Mouse (Mus musculus): ENCODE data around the gene Gm20388.

Gm20388 gene

DNA sequence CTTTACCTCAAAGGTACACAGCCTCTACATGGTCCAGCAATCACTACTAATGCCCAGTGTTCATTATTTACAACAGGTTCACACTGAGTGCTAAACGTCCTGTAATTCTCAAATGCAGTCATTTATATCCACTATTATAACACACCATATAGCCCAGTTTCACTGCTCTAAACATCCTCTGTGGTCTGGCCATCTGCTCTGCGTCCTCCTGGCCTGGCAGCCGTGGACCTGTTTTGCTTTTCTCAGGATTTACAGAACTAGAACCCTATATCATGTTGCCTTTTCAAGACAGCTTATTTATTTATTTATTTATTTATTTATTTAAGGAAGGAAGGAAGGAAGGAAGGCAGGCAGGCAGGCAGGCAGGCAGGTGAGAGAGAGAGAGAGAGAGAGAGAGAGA, 3017.2 kb downstream of the Gm20388 start:
- DNase-seq, result no peak

DNA sequence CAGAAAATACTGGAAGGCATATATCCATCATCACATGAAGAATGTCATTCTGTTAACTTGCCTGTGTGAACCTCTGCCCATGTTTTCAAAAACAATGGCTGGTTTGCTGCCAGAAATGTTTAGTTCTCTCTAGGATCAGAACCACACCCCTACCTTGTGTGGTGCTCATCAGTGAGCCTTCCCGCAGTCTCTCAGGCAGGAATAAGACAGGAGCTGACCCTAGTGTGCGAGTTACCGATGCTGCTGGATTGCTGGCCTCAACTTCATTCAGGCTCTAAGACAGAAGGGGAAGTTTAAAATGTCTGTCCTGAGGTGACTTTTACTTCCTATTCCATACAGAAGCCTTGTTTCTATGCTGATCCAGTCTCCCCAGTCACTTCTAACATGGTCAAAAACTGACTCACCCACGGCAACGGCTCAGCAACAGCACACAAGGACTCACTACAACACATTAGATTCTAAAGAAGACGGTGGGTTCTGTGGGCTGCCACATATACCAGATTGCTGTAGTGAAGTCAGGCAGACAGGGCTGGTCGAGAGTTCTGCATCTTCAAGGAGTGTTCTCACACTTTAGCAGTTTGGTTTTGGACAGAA, 3018.1 kb downstream of the Gm20388 start:
- DNase-seq, result no peak

DNA sequence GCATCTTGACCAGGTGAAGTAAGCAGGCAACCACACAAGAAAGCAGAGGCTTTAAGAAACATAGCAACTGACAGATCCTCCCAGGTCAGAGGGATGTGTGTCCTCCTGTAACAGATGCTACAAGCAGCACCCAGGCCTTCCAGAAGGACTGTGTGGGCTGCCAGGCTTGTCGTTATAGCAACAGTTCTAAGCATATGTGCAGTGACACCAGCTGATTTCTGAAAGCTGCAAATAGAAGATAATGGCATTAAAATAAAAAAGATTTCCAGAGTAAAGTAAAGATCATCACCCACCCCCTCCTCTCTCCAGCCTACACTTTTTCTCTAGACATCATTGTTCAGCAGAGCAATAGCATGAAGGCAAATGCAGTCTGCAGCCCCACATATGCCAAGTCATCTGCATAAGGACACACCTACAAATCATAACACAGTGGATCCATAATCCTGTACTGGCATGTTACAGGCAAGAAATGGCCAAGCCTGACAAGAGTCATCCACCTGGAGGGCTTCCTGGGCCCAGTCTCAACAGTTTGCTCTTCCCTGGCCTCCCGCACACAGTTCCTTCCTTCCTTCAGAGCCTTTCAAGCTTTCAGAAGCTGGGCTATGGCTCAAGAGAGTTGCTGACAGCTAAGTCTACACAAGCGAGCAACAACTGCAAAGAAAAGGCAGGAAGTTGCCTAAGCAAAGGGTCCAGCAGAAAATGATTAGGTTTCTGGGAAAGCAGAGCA, 3021.4 kb downstream of the Gm20388 start:
- DNase-seq, result no peak

DNA sequence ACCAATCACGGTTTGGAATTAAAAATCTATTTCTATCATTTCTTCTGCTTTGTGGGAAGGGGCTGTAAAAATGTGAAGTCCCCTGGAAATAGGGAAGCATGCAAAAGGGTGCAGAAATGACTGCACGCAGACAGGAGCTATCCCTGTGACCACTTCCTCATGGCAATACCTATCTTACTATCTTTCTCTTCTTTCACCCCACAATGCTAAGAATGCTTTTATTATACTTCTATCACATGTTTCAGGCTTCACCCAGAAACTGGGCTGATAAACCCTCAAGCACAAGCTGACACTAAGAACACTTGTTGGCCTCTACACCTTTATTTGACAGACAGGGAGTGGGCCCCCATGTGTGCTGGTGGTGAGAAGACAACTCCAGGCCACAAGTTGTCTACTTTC, 3021.9 kb downstream of the Gm20388 start:
- DNase-seq, result no peak

DNA sequence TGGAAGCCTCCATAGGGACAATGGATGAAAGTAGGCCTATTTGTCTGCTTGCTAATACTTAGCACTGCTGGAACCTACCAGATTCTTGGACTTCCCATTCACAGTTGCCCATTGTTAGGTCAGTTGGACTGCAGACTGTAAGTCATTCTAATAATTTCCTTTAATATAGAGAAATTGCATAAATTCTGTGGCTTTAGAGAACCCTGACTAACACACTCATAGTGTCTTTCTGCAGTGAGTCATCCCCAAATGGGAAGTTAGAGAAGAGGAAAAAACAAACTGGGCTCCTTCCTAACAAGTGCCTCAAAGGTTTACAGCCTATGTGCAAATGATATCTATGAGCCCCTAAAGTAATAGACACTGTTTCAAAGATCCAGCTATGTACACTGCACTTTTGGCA, 3023.3 kb downstream of the Gm20388 start:
- no peak for DNase-seq

DNA sequence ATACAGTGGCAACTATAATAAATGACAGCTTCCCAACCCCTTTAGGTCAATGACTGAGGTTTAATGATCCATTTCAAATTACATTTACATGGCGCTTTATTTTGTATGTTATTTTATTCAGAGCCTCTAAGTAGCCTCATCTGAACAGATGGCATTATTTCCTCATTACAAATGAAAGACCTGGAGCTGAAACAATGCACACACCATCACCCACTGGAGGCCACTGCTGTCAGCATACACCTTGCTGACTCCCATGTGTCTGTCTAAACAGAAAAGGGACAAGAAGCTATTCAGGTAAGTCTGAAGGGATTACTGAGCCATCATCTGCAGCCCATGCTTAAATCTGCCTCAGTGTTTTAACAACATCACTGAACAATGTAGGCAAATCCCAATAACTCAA, 3024.5 kb downstream of the Gm20388 start:
- no peak for DNase-seq

DNA sequence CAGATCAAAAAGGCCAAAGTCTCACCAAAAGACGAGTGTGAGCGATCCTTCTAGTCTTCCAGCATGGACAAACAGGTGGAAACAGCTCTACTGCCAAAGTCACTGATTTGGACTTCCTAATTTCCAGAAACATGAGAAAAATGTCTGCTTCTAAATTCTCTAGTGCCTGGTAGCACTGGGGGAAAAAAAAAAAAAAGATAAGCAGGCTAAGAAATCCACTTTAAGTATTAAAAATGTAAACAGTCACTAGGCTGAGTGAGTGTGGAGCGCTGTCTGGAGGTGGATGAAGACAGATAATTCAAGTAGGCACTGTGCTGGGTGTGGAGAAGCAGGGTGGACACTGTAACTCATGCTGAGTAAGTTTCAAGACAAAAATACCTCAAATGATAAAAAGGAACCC, 3025.3 kb downstream of the Gm20388 start:
- no peak for DNase-seq

DNA sequence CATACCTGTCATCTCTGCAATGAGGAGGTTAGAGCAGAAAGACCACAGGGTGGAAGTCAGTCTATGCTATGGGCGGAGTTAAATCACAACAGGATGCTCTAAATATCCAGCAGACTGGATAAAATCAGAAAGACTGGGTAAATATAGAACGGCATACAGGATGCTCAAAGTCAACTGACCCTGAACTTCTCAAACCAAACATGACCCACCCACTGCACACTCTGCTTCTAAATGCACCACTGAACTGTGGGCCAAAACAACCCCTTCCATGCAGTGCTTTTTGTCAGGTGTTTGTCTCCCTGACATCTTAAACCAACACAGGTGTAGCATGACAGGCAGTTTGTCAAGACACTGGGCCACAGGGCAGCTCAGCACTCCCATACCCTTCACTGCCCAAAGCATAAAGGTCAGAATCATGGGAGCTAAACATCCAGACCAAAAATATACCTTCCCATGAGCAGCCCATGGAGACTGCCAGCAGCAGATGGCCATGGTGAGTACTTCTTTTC, 3027.0 kb downstream of the Gm20388 start:
- no peak for DNase-seq

DNA sequence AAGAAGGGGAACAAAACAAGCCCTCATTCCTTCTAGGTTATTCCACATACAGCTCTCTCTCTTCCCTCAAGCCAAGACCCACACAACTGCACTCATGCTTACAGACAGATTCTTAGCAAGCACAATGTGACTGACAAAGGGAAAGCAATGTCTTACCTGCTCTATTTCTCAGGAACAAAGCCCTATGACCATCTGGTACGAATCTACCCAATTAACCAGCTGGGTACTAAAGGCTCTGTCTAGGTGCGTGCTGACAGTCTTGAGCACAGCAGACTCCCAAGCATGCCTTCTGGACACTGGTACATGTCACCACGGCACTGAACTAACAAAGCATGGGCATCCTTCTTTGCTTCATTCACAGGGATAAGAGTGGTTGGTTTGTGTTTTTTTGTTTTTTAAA, 3027.5 kb downstream of the Gm20388 start:
- no peak for DNase-seq

DNA sequence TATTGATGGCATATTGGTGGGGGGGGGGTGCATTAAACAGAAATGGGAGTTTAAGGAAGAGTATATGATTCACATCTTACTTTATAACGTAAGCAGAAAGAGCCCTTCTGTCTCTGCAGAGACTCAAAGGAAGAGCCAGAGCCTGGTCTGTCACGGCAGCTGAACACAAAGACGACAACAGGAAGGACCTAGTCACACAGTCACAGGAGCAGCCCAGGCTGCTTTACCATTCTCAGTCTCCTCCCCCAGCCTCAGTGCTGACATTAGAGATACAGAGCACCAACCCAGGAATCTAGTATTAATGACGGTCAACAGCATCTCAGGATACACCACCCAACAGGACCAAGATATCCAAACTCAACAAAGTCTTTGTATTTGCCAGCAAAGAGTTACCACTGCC, 3027.9 kb downstream of the Gm20388 start:
- peak; percentile 19 to 50 for DNase-seq

DNA sequence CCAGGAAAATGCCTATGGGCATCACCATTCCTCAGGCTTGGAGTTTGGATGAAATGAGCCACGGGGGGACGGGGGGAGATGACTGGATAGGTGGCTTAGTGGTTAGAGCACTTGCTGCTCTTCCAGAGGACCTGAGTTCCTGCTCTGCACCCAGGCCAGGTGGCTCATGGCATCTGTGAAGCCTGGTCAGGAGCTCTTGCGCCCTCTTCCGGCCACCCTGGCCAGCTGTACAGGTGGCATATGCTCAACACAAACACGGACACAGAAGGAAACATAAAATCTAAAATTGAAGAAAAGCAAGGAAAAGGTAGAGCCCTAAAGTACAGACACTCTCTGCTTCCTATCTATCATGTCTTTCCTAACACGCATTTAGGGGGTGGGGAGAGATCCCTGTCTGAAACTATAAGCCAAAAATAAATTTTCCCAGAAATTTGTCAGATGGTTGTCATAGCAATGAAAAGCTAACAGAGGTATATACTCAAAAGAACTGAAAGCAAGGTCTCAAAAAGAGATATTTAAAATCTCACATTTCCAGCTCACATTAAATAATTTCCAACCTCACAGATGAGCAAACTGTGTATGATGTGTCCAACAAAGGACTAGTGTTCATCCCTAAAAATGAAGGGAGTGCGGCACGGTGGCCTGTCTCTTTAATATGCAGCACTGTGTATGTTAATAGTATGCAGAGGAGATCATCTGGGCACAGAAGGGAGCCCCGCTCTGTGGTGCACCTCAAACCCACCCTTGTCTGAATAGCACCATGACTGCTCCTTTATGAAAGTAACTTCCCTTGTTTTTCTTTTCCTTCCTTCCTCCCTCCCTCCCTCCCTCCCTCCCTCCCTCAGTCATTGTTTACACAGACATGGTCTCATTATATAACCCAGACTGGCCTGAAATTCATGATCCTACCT, 3032.4 kb downstream of the Gm20388 start:
- DNase-seq, result peak in 1 of 2 experiments; percentile 29

DNA sequence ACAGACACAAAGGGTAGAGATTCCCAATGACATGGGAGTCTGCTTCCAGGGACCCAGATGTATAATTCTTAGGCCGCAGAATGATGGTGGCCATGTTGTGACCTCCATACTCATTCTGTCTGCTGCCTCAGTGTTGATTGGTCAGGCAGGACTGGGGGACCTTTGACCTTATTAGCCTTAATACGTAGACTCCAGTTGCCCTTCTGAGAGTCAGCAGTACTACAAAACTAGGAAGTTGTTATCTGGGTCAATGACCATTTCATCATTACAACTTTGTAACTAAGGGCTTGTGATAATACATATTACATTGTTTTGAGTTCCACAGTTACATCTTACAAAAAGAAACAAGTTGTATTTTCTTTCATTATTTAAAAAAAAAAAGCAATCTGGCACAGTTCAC, 3035.1 kb downstream of the Gm20388 start:
- DNase-seq, result no peak

DNA sequence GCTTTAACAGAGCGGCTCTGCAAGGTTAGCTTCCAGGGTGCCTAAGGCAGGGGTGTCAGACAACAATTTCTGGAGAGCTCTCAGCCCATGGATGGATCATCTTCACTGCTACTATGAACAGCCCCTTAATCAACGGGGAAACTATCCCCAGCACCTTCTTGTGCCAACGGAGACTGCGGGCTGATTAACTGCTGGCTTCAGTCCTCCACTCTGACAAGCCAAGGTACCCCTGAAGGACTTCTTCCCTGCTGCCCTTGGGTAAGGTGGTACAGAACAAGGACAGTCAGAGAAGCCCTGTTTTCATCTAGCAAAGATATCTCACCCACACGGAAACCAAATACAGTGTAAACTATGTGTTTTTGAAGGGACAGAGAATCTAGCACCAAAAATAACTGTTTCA, 3039.1 kb downstream of the Gm20388 start:
- no peak for DNase-seq

DNA sequence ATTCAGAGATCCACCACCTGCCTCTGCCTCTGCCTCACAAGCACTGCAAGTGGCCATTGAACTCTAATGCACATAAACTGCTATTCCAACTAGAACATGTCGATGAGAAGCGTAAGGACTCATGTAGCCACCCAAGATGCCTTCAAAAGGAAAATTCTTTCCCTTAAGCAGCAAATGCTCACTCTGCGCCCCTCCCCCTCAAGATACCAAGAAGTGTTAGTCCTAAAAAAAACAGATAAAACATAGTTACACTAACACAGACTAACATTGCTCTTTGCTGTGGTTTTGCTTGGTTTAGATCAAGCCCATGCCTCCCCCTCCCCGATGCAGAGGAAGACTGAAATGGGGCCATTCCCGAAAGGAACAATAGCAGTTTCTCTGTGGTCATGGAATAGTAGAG, 3040.8 kb downstream of the Gm20388 start:
- DNase-seq, result peak in 1 of 2 experiments; percentile 17

DNA sequence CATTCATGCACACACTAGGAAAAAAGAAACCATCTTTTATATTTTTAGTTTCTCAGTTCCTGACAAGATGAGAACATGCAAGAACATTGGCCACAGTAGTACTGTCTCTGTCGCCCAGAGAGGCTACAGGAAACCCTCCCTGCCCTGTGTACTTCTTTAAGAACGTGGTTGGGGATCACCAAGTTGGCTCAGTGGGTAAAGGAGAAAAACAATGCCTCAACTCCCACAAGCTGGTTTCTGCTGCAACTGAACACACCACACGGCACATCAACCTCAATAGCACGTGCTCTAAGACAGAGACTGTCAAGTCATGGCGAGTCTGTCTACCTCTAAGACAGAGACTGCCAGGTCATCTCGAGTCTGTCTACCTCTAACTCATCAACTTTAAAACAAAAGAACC, 3042.4 kb downstream of the Gm20388 start:
- peak in 1 of 2 experiments; percentile 15 for DNase-seq

DNA sequence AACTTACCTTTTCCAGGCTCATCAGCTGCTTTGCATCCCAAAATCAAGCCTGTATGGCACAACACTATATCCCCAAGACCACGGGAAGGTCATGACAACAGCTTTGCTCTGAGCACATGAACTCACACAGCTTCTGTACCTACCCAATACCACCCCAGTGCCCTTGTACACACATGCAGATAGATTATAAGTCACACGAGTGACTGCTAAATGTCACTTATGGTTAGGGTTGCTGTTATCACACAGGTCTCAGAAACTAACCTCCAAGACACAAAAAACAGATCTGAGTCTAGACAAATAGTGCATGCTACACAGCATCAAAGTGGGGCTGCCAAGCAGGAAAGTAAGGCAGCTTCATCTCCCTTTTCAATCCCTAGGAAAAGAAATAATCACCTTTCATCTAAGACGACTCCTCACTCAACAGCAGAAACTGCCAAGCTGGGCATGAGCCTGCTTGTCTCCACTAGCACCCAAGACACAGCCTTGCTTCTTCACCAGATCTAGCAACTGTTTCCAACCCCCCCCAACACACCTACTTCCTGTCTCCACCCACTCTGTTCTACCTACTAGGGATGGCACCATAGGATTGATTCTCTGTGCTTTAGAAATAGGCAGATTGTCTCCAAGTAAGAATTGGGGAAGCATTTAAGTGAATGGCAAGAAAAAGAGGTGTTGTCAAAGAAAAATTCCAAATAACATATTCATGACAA, 3043.6 kb downstream of the Gm20388 start:
- peak; percentile 16 to 42 for DNase-seq

DNA sequence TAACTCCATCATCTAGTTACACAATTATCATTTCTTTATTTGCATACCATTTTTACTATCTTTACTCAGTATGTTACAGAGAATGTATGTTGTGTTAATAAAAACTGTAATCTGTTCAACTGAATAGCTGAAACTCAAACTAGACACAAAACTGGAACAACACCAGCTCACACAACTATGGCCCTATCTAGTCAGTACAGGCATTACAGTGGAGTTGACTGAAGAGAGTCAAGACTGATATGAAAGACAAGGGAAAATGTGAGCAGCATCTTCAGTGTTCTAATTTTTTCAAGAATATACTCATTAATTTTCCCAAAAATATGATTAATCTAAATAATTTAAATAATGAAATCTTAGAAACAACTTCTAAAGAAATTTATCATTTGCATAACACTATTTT, 3044.6 kb downstream of the Gm20388 start:
- DNase-seq, result no peak

DNA sequence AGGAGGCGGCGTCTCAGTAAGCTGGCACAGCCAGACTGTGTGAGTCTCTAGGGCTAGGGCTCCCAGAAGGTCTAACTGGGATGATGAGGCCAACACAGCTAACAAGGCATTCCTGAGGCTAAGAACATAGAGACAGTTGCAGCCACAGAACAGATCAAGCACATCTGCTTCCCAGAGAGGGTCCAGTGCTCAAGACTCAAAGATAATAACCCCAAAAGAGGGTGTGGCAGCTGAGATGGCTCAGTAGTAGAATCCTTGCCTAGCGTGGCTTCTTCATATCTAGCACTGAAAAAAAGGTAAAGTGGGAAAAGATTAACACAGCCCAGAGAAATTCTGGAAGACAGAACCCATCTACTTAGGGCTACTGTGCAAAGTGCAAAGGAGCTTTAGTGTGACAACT, 3045.4 kb downstream of the Gm20388 start:
- no peak for DNase-seq

DNA sequence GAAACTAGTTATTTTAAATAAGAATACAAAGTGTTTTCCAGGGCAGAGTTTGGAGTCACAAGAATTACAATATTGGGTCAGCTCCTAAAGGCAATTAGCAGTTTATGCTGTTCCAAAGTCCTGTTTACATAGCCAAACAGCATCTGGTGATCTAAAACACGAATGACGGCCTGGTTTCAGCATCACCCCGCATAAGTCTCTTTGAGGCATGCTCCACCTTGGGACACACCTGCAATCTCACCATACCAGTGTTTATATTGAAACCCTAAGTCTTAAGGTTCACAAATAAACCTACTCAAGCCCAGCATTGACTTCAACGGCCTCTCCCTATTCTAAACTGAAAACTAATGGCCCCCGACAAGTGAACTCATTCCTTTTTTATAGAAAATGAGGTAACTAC, 3049.7 kb downstream of the Gm20388 start:
- DNase-seq, result no peak

DNA sequence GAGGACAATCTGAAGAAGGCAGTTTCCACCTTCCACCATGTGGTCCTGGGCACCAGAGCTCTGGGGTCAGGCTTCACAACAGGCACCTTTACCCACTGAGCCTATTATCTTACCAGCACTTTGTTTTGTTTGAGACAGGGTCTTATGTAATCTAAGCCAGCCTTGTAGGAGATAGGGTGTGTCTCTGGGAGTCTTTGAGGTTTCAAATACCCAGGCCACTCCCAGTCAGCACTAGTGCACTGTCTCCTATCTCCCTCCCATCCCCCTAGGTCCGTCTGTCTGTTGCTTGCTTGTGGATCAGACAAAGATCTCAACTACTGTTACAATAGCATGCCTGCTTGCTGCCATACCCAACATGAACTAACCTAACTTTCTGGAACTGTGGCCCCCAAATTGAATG, 3050.3 kb downstream of the Gm20388 start:
- DNase-seq, result no peak

DNA sequence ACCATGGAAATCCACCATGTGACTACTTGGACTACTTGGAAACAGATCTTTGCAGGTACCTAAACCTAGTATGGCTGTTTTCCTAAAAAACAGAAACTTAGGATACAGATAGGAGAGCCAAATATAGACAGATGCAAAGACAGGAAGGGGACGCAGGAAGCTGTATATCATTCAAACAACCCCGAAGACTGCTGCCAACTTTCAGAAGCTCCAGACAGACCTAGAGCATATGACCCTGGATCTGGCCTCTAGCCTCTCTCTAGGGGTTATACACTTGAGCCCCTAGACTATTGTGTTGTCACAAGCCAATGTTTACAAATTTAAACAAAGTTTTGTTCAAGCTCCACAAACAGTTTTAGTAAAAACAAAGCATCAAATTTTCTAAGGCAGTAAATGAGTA, 3050.8 kb downstream of the Gm20388 start:
- DNase-seq, result no peak

DNA sequence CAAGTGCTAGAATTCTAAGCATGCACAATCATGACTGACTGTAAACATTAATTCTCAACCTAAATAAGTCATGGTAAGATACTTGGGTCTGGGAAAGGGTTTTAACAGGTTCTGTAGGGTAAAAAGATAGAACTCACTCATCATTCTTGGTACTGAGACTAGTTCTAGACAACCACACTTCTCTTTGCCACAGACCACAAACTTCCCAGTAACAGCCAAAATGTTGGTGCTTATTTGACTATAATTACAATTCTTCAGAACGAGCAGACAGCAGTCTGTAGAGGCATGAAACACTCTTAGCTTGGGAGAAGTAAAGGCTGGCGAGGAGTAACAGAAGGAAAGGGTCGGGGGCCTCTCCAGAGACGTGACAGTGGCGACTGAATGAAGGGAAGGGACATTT, 3051.4 kb downstream of the Gm20388 start:
- DNase-seq, result no peak

DNA sequence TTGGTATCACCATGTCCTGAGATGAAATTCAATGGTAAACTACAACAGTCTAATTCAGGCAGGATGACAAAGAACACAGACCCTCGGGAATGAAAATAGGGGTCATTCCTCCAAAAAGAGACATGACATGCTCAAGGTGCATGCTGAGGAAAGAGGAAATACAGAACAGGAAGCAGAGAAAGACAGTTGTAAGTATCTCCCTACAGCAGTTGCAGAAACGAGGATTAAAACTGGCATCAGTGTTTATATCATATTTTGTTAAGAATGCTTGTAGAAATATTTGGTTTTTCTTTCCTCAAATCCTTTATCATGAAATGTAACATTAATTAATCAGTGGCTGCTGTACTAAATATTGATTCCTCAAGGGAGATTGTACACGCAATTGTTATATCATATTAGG, 3056.0 kb downstream of the Gm20388 start:
- DNase-seq, result no peak
